Mouse (Mus musculus): ENCODE measurements around the gene Cyp4f15. TPM values are rescaled to one million over a fixed set of nuclear protein-coding genes. Genes with fewer than 3 reads are reported as not detected.
A peak's percentile ranks its signal among the peaks of the same experiment; 100 is the strongest.
"Not testable (repeated sequence)": the region's sequence is repeated elsewhere in the genome, so short reads cannot be mapped to it uniquely, and the experiment has no call there.

Gene Cyp4f15
- polyA plus RNA-seq, 1 experiment from 2014 or later, result 0.85 TPM

- Histone ChIP-seq H3K4me2 (replicated peaks) (no peak overlapping the region), H3K4me3 (replicated peaks) (no peak overlapping the region), H3K27me3 (no peaks in the 10 kb centered on the region), H3K9me3 (no peaks in the 10 kb centered on the region), H3K4me1 (replicated peaks) (no peaks in the 10 kb centered on the region), H3K27ac (no peak overlapping the region), H3K9ac (replicated peaks) (no peak overlapping the region), H3K36me3 (no peaks in the 10 kb centered on the region)
- no peak for ATAC-seq
- WGBS, result 96% methylated on average over 1 of the region's 1 CpGs
Measured at GRCm38 (mm10) chr17:32690959-32691358, 5.5 kb downstream of the Cyp4f15 start.

DNA sequence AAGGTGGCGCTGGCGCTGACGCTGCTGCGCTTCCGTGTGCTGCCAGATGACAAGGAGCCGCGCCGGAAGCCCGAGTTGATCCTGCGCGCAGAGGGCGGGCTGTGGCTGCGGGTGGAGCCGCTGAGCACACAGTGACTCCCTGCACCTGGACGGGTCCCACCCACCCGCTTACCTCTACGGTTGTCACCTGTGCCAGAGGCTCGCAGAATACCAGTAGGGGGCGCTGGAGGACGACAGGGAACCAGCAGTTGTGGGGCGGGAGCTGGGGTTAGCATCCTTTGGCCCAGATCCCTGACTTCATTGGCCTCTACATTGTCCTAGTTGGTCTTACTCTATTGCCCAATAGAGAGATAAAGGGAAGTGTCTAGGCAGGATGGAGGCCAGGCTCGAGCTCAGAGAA lies 17.4 kb downstream of the Cyp4f15 start:
- H3K4me1 ChIP-seq (replicated peaks), result no peaks in the 10 kb centered on the region
- H3K36me3 ChIP-seq, result no peaks in the 10 kb centered on the region
- WGBS, result 35% methylated on average over 22 of the region's 22 CpGs
- H3K9ac ChIP-seq (replicated peaks), result no peak overlapping the region
- peak overlapping the region; percentile 38 for H3K4me2 ChIP-seq (replicated peaks)
- ATAC-seq, result 0 out of 2 replicates have a peak, but pooled peaks have one; percentile 53
- peak overlapping the region; percentile 17; the same call in 1 of the 2 replicates for H3K4me3 ChIP-seq (replicated peaks)
- no peaks in the 10 kb centered on the region for H3K27me3 ChIP-seq
- H3K9me3 ChIP-seq, result peaks cover 9% of the 10 kb centered on the region; the same call in 1 of the 2 replicates
- H3K27ac ChIP-seq, result no peak overlapping the region

- H3K4me1 ChIP-seq (replicated peaks); H3K4me3 ChIP-seq (replicated peaks); H3K9ac ChIP-seq (replicated peaks); ATAC-seq; H3K4me2 ChIP-seq (replicated peaks); H3K27ac ChIP-seq; H3K9me3 ChIP-seq; H3K36me3 ChIP-seq; H3K27me3 ChIP-seq: not testable (repeated sequence)
Measured at GRCm38 (mm10) chr17:32710541-32710940, 25.1 kb downstream of the Cyp4f15 start.

DNA sequence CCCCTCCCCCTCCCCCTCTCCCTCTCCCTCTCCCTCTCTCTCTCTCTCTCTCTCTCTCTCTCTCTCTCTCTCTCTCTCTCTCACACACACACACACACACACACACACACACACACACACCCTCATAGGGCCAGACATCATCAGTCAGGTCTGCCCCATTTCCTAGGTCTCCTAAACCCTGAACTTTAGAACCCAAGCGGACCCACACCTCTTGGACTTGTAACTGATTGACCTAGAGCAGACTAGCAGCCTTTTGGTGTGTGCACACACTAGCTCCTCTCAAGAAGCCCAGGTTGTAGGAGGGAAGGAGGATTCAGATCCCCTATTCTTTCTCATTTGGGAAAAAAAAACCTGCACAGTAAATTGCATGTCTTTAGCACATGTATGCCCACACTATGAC lies 36.7 kb downstream of the Cyp4f15 start:
- not testable (repeated sequence) for H3K27ac ChIP-seq
- WGBS, result 83% methylated on average over 1 of the region's 1 CpGs

GRCm38 (mm10) chr17:32722771-32723170 lies 37.3 kb downstream of the Cyp4f15 start:
- no peak overlapping the region for H3K4me2 ChIP-seq (replicated peaks)
- H3K9me3 ChIP-seq, result 0 out of 2 replicates have a peak, but pooled peaks cover 3% of the 10 kb centered on the region
- H3K4me3 ChIP-seq (replicated peaks), result no peak overlapping the region
- no peaks in the 10 kb centered on the region for H3K27me3 ChIP-seq
- no peak overlapping the region for H3K27ac ChIP-seq
- no peak overlapping the region for H3K9ac ChIP-seq (replicated peaks)
- no peaks in the 10 kb centered on the region for H3K36me3 ChIP-seq
- H3K4me1 ChIP-seq (replicated peaks), result no peaks in the 10 kb centered on the region
- ATAC-seq, result no peak
- 78% methylated on average over 7 of the region's 7 CpGs for WGBS

More for the DNA sequence above, 36.7 kb downstream of the Cyp4f15 start:
- H3K4me2 ChIP-seq (replicated peaks); ATAC-seq; H3K9me3 ChIP-seq; H3K4me1 ChIP-seq (replicated peaks); H3K4me3 ChIP-seq (replicated peaks); H3K36me3 ChIP-seq; H3K9ac ChIP-seq (replicated peaks); H3K27me3 ChIP-seq: not testable (repeated sequence)

- not testable (repeated sequence) for H3K9me3 ChIP-seq; ATAC-seq; H3K27ac ChIP-seq; H3K36me3 ChIP-seq; H3K27me3 ChIP-seq; H3K4me3 ChIP-seq (replicated peaks); H3K9ac ChIP-seq (replicated peaks); H3K4me2 ChIP-seq (replicated peaks); H3K4me1 ChIP-seq (replicated peaks)
Measured at GRCm38 (mm10) chr17:32726360-32726759, 40.9 kb downstream of the Cyp4f15 start.

- Histone ChIP-seq H3K27me3 (no peaks in the 10 kb centered on the region), H3K9me3 (peaks cover 6% of the 10 kb centered on the region; the same call in 1 of the 2 replicates), H3K4me3 (replicated peaks) (no peak overlapping the region), H3K4me2 (replicated peaks) (no peak overlapping the region), H3K27ac (no peak overlapping the region), H3K4me1 (replicated peaks) (no peaks in the 10 kb centered on the region), H3K36me3 (no peaks in the 10 kb centered on the region), H3K9ac (replicated peaks) (no peak overlapping the region)
- WGBS, result 79% methylated on average over 3 of the region's 3 CpGs
- no peak for ATAC-seq
Measured at GRCm38 (mm10) chr17:32729029-32729428, 43.6 kb downstream of the Cyp4f15 start.

- no peak for ATAC-seq
Measured at GRCm38 (mm10) chr17:32738406-32738805, 53.0 kb downstream of the Cyp4f15 start.

GRCm38 (mm10) chr17:32741057-32741456 lies 55.6 kb downstream of the Cyp4f15 start:
- Histone ChIP-seq H3K27ac (no peak overlapping the region), H3K27me3 (no peaks in the 10 kb centered on the region), H3K4me2 (replicated peaks) (no peak overlapping the region), H3K4me1 (replicated peaks) (peaks cover 4% of the 10 kb centered on the region; the same call in 1 of the 2 replicates), H3K9ac (replicated peaks) (no peak overlapping the region), H3K36me3 (no peaks in the 10 kb centered on the region), H3K4me3 (replicated peaks) (no peak overlapping the region), H3K9me3 (no peaks in the 10 kb centered on the region)
- no peak for ATAC-seq
- WGBS, result 0% methylated on average over 1 of the region's 1 CpGs

More at GRCm38 (mm10) chr17:32738406-32738805, 53.0 kb downstream of the Cyp4f15 start:
- no peaks in the 10 kb centered on the region for H3K27me3 ChIP-seq
- peaks cover 4% of the 10 kb centered on the region; the same call in 1 of the 2 replicates for H3K4me1 ChIP-seq (replicated peaks)
- H3K36me3 ChIP-seq, result no peaks in the 10 kb centered on the region
- H3K9me3 ChIP-seq, result no peaks in the 10 kb centered on the region
- no peak overlapping the region for H3K9ac ChIP-seq (replicated peaks)
- H3K4me3 ChIP-seq (replicated peaks), result no peak overlapping the region
- 93% methylated on average over 1 of the region's 1 CpGs for WGBS
- no peak overlapping the region for H3K4me2 ChIP-seq (replicated peaks)
- H3K27ac ChIP-seq, result no peak overlapping the region

GRCm38 (mm10) chr17:32750611-32751010 lies 65.2 kb downstream of the Cyp4f15 start:
- ATAC-seq, result no peak
- Histone ChIP-seq H3K4me2 (replicated peaks) (no peak overlapping the region), H3K27ac (no peak overlapping the region), H3K9me3 (no peaks in the 10 kb centered on the region), H3K4me3 (replicated peaks) (no peak overlapping the region), H3K36me3 (no peaks in the 10 kb centered on the region), H3K4me1 (replicated peaks) (peaks cover 5% of the 10 kb centered on the region; the same call in 1 of the 2 replicates), H3K9ac (replicated peaks) (no peak overlapping the region), H3K27me3 (no peaks in the 10 kb centered on the region)
- WGBS, result 45% methylated on average over 5 of the region's 5 CpGs

Other genes starting within 250 kb of the Cyp4f15 start
- 1.2 TPM in 2 replicates for gene Cyp4f39, start 232.9 kb upstream of the Cyp4f15 start, polyA plus RNA-seq (2015; fragmentation: Nextera tagmentation; extraction: Ambion mirVana)
- 13.0 and 13.8 TPM in 2 replicates for gene Cyp4f17, start 179.6 kb upstream of the Cyp4f15 start, polyA plus RNA-seq (2015; fragmentation: Nextera tagmentation; extraction: Ambion mirVana)
- 19.2 and 20.4 TPM in 2 replicates for gene Cyp4f16, start 149.1 kb upstream of the Cyp4f15 start, polyA plus RNA-seq (2015; fragmentation: Nextera tagmentation; extraction: Ambion mirVana)
- 0.43 TPM in 1 of 2 replicates, not detected in the other for gene Cyp4f37, start 64.3 kb upstream of the Cyp4f15 start, polyA plus RNA-seq (2015; fragmentation: Nextera tagmentation; extraction: Ambion mirVana)
- not detected in 2 replicates for gene Cyp4f40, start 26.7 kb upstream of the Cyp4f15 start, polyA plus RNA-seq (2015; fragmentation: Nextera tagmentation; extraction: Ambion mirVana)
- 44.6 and 54.4 TPM in 2 replicates for gene Zfp871, start 102.7 kb downstream of the Cyp4f15 start, polyA plus RNA-seq (2015; fragmentation: Nextera tagmentation; extraction: Ambion mirVana)
- 78.5 and 80.6 TPM in 2 replicates for gene Zfp811, start 124.3 kb downstream of the Cyp4f15 start, polyA plus RNA-seq (2015; fragmentation: Nextera tagmentation; extraction: Ambion mirVana)
- 21.5 and 24.2 TPM in 2 replicates for gene Zfp799, start 144.6 kb downstream of the Cyp4f15 start, polyA plus RNA-seq (2015; fragmentation: Nextera tagmentation; extraction: Ambion mirVana)
- gene Zfp870, start 206.0 kb downstream of the Cyp4f15 start, polyA plus RNA-seq (2015; fragmentation: Nextera tagmentation; extraction: Ambion mirVana), result 8.7 and 10.3 TPM in 2 replicates
- not detected in 2 replicates for gene Cyp4f14, start 231.7 kb downstream of the Cyp4f15 start, polyA plus RNA-seq (2015; fragmentation: Nextera tagmentation; extraction: Ambion mirVana)

All from midbrain, embryonic 13.5 days (tissue).